Mouse (Mus musculus) forebrain, embryonic 13.5 days (tissue): ENCODE results near the gene Pik3ap1. TPM values are rescaled to one million over a fixed set of nuclear protein-coding genes. Genes with fewer than 3 reads are reported as not detected.

Experiments used
- ATAC-seq: fragments of 200-750 bp; cut with Nextera tagmentation; 2 replicates; pipeline ENCODE4 v1.8.0; 2017
- H3K27ac ChIP-seq: fragments of 300-500 bp; sonication (generic); 2 replicates; pipeline ENCODE4 v1.5.1; 2015; ENCODE audit warnings: inconsistent platforms, mild to moderate bottlenecking, moderate library complexity
- H3K27me3 ChIP-seq: fragments of 300-500 bp; sonication (generic); 2 replicates; pipeline ENCODE4 v1.6.1; 2015; ENCODE audit warnings: mild to moderate bottlenecking, inconsistent platforms
- H3K36me3 ChIP-seq: fragments of 300-500 bp; sonication (generic); 2 replicates; pipeline ENCODE4 v1.6.1; 2015; ENCODE audit warnings: mild to moderate bottlenecking, inconsistent platforms; ENCODE audit not compliant: poor library complexity, severe bottlenecking
- H3K4me1 ChIP-seq: fragments of 300-500 bp; sonication (generic); 2 replicates; pipeline ENCODE4 v1.6.1; 2015; ENCODE audit warnings: inconsistent platforms
- H3K4me2 ChIP-seq: fragments of 300-500 bp; sonication (generic); 2 replicates; pipeline ENCODE4 v1.6.1; 2015; ENCODE audit warnings: inconsistent platforms, mild to moderate bottlenecking, moderate library complexity
- H3K4me3 ChIP-seq: fragments of 300-500 bp; sonication (generic); 2 replicates; pipeline ENCODE4 v1.5.1; 2015; ENCODE audit warnings: mild to moderate bottlenecking, inconsistent platforms
- H3K9ac ChIP-seq: fragments of 300-500 bp; sonication (generic); 2 replicates; pipeline ENCODE4 v1.6.1; 2015; ENCODE audit warnings: mild to moderate bottlenecking, inconsistent platforms
- H3K9me3 ChIP-seq: fragments of 300-500 bp; sonication (generic); replicated peaks from 2 replicates; pipeline ENCODE4 v1.6.1; 2016; ENCODE audit warnings: inconsistent platforms
- WGBS: fragments of 180-500 bp; shearing (Covaris S2); methylation state at CpG from one replicate; pipeline ENCODE4 v1.1.7; 2015; 5-methylcytosine and 5-hydroxymethylcytosine counted together
- polyA plus RNA-seq: library from polyadenylated mRNA; unstranded; fragments of >200 nt; fragmentation: Nextera tagmentation; extraction: Ambion mirVana; gene quantifications from 2 replicates; pipeline ENCODE4 v1.2.1, GENCODE M21; 2015

Gene Pik3ap1
- polyA plus RNA-seq, 1 experiment from 2014 or later: 0.99 TPM

GRCm38 (mm10) chr19:41384406-41384851 is 473 bp downstream of the Pik3ap1 start:
- Histone ChIP-seq H3K27me3 (peaks cover 13% of the 10 kb centered on the region; the same call in 1 of the 2 replicates), H3K4me3 (peak overlapping the region; percentile 53), H3K4me2 (peak overlapping the region; percentile 97), H3K9me3 (no peaks in the 10 kb centered on the region), H3K27ac (no peak overlapping the region), H3K4me1 (peaks cover 12% of the 10 kb centered on the region), H3K36me3 (no peaks in the 10 kb centered on the region), H3K9ac (peak overlapping the region; percentile 55; the same call in 1 of the 2 replicates)
- no peak for ATAC-seq
- WGBS: 14% methylated on average over 12 of the region's 12 CpGs

- Histone ChIP-seq H3K4me2 (no peak overlapping the region), H3K9me3 (no peaks in the 10 kb centered on the region), H3K4me1 (peaks cover 9% of the 10 kb centered on the region), H3K9ac (no peak overlapping the region), H3K27me3 (peaks cover 13% of the 10 kb centered on the region; the same call in 1 of the 2 replicates), H3K4me3 (no peak overlapping the region), H3K36me3 (no peaks in the 10 kb centered on the region), H3K27ac (no peak overlapping the region)
- ATAC-seq: no peak
- WGBS: 87% methylated on average over 3 of the region's 3 CpGs
Measured at GRCm38 (mm10) chr19:41382391-41382978, 2.4 kb downstream of the Pik3ap1 start.

DNA sequence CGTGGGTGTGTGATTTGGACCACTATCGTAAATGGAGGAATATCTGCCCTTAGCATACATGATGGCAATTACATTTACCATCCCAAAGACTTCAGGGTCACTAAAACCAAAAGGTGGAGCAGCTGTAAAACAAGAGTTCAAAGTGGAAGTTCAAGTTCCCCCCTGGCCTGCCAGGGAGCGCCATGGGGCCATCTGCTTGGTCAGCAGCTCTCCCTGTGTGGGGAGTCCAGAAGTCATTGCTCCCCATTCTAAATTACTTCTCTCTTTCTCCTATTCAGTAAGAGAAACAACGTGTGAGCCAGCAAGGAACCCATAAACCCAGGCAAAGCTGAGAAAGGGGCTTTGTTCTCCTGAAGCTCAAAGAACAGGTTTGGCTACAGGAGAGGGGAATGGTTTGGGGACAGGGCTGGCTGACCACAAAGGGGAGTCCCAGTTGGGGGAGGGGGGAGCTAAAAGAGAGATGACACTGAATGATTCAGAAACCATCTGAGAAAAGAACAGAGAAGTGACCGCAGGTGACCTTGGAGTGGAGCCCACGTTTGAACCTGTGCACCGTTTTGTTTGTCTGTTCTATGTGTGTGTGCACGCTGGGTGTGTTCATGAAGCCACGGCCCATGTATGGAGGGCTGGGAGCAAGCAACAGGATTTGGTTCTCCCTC is 3.2 kb downstream of the Pik3ap1 start:
- peaks cover 9% of the 10 kb centered on the region for H3K4me1 ChIP-seq
- 76% methylated on average over 9 of the region's 9 CpGs for WGBS
- ATAC-seq: no peak

DNA sequence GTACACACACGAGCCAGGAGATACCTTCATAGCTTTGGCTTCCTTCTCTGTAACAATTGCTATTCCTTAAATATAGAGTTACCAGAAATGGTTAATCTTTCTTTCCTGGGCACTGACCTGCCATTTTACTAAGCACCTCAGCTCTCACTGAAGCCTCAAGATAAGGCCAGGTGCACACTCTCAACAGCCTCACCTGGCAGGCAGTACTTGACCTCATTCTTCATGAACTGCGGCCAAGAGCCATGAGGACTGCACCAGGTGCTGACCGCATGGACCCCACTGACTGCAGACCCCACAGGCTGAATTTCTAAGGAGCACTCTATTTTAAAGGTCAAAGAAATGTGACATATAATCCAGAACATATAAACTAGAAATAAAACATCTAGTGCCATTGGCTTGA is 5.7 kb downstream of the Pik3ap1 start:
- H3K4me3 ChIP-seq: no peak overlapping the region
- WGBS: 90% methylated on average over 3 of the region's 3 CpGs
- no peak for ATAC-seq
- no peak overlapping the region for H3K27ac ChIP-seq
- H3K27me3 ChIP-seq: no peaks in the 10 kb centered on the region
- H3K9ac ChIP-seq: no peak overlapping the region
- no peaks in the 10 kb centered on the region for H3K36me3 ChIP-seq
- H3K4me2 ChIP-seq: no peak overlapping the region
- H3K4me1 ChIP-seq: no peaks in the 10 kb centered on the region
- H3K9me3 ChIP-seq: no peaks in the 10 kb centered on the region

More for the DNA sequence above, 3.2 kb downstream of the Pik3ap1 start:
- Histone ChIP-seq H3K36me3 (no peaks in the 10 kb centered on the region), H3K9me3 (no peaks in the 10 kb centered on the region), H3K4me3 (no peak overlapping the region), H3K9ac (no peak overlapping the region), H3K27me3 (peaks cover 13% of the 10 kb centered on the region; the same call in 1 of the 2 replicates), H3K4me2 (no peak overlapping the region), H3K27ac (no peak overlapping the region)

- H3K4me3 ChIP-seq: no peak overlapping the region
- no peaks in the 10 kb centered on the region for H3K36me3 ChIP-seq
- no peaks in the 10 kb centered on the region for H3K27me3 ChIP-seq
- no peak overlapping the region for H3K9ac ChIP-seq
- no peaks in the 10 kb centered on the region for H3K9me3 ChIP-seq
- no peak overlapping the region for H3K4me2 ChIP-seq
- no peak overlapping the region for H3K27ac ChIP-seq
- H3K4me1 ChIP-seq: no peaks in the 10 kb centered on the region
- no peak for ATAC-seq
- WGBS: 85% methylated on average over 21 of the region's 21 CpGs
Measured at GRCm38 (mm10) chr19:41375791-41376190, 9.1 kb downstream of the Pik3ap1 start.

DNA sequence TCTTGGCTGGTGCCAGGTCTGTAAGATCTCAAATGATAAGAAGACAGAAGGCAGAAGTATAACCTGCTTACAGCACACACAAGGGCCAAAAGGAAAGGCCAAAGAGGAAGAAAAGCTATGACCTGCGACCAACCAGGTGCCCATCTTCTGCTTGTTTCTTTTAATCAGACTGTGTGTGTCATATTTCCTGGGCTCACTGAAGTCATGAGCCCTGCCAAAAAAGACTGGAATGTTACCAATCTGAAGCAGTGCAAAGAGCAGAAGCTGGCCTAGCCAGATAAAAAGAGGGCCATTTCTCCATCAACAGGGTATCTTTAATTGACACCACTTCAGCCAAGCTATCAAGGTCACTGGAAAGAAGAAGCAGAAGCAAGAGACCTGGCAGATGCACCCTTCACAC is 9.8 kb downstream of the Pik3ap1 start:
- Histone ChIP-seq H3K4me1 (no peaks in the 10 kb centered on the region), H3K27me3 (no peaks in the 10 kb centered on the region), H3K36me3 (no peaks in the 10 kb centered on the region), H3K9ac (no peak overlapping the region), H3K27ac (no peak overlapping the region), H3K4me2 (no peak overlapping the region), H3K4me3 (no peak overlapping the region), H3K9me3 (no peaks in the 10 kb centered on the region)
- ATAC-seq: no peak
- WGBS: 92% methylated on average over 1 of the region's 1 CpGs

GRCm38 (mm10) chr19:41374658-41375057 is 10.2 kb downstream of the Pik3ap1 start:
- H3K27me3 ChIP-seq: no peaks in the 10 kb centered on the region
- H3K9ac ChIP-seq: no peak overlapping the region
- H3K4me1 ChIP-seq: no peaks in the 10 kb centered on the region
- no peaks in the 10 kb centered on the region for H3K36me3 ChIP-seq
- no peak overlapping the region for H3K27ac ChIP-seq
- no peaks in the 10 kb centered on the region for H3K9me3 ChIP-seq
- H3K4me2 ChIP-seq: no peak overlapping the region
- WGBS: 91% methylated on average over 5 of the region's 5 CpGs
- no peak overlapping the region for H3K4me3 ChIP-seq
- ATAC-seq: no peak

DNA sequence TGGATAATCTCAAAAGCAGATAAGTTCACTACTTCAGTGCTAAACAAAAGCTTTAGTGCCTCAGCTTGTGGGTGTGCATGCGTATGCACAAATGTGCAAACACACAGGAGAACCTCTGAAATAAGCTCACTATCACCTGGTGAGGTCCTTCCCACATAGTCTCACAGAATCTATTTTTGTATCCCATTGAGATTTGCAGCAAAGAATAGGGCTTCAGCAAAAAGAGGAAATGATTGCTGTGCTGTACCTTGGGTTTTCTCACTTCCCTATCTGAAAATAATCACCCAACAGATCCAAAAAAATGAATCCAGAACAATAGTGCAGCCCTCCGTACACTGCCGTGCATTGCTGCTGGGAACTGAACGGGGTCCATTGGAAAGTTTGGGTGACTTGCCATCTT is 12.6 kb downstream of the Pik3ap1 start:
- no peaks in the 10 kb centered on the region for H3K4me1 ChIP-seq
- no peak overlapping the region for H3K4me2 ChIP-seq
- H3K27me3 ChIP-seq: no peaks in the 10 kb centered on the region
- H3K4me3 ChIP-seq: no peak overlapping the region
- no peak overlapping the region for H3K9ac ChIP-seq
- H3K36me3 ChIP-seq: no peaks in the 10 kb centered on the region
- ATAC-seq: no peak
- 88% methylated on average over 4 of the region's 4 CpGs for WGBS
- no peaks in the 10 kb centered on the region for H3K9me3 ChIP-seq
- H3K27ac ChIP-seq: no peak overlapping the region

GRCm38 (mm10) chr19:41371373-41371772 is 13.5 kb downstream of the Pik3ap1 start:
- no peak overlapping the region for H3K27ac ChIP-seq
- WGBS: 83% methylated on average over 4 of the region's 4 CpGs

DNA sequence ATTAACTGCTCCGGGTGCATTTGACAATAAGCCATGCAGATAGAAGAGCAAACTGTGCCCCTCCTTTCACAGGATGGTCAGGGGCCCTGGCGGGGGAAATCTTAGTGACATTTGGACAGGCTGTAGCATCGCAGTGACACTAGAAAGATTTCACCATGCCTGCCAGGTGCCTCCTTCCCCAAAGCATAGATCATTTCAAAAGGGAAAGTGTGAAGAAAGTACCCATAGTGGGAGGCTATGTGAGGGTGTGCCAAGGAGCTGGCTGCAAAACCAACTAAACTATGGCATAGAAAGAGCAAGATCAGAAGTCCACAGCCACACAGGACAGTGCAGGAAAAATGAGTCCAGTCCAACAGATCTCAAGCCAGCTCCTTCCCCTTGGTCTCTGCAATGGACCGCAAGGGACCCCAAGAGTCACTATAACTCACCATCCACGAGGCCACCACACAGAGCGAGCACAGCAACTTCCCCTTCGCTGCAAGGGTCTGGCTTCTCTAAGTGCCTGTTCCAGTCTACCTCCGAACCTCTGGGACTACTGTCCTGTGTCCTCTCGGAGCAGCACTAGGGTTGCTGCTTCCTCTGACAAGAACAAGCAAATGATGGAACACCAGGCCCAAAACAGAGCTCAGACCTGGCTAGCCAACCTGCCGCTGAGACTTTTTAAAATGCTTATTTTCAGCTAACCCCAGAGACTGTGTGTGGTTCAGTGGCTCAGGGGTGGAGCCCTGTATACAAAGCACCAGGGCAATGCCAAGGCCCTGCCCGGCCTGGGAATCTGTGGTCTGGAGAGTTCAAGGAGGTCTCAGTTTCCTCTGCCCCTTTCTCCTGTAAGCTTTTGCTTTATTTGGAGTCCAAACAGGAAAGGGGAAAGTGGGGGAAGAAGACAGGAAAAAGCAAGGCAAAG is 15.1 kb downstream of the Pik3ap1 start:
- no peak overlapping the region for H3K4me2 ChIP-seq
- no peaks in the 10 kb centered on the region for H3K4me1 ChIP-seq
- H3K27me3 ChIP-seq: no peaks in the 10 kb centered on the region
- H3K9ac ChIP-seq: no peak overlapping the region
- no peak overlapping the region for H3K27ac ChIP-seq
- no peaks in the 10 kb centered on the region for H3K9me3 ChIP-seq
- no peak overlapping the region for H3K4me3 ChIP-seq
- ATAC-seq: no peak
- 83% methylated on average over 11 of the region's 11 CpGs for WGBS
- no peaks in the 10 kb centered on the region for H3K36me3 ChIP-seq

More at GRCm38 (mm10) chr19:41371373-41371772, 13.5 kb downstream of the Pik3ap1 start:
- Histone ChIP-seq H3K9me3 (no peaks in the 10 kb centered on the region), H3K9ac (no peak overlapping the region), H3K36me3 (no peaks in the 10 kb centered on the region), H3K27me3 (no peaks in the 10 kb centered on the region), H3K4me3 (no peak overlapping the region), H3K4me1 (no peaks in the 10 kb centered on the region), H3K4me2 (no peak overlapping the region)
- ATAC-seq: no peak

GRCm38 (mm10) chr19:41366854-41367517 is 17.9 kb downstream of the Pik3ap1 start:
- no peak for ATAC-seq
- Histone ChIP-seq H3K4me2 (no peak overlapping the region), H3K27ac (no peak overlapping the region), H3K9me3 (no peaks in the 10 kb centered on the region), H3K27me3 (no peaks in the 10 kb centered on the region), H3K36me3 (no peaks in the 10 kb centered on the region), H3K9ac (no peak overlapping the region), H3K4me3 (no peak overlapping the region), H3K4me1 (no peaks in the 10 kb centered on the region)
- WGBS: 91% methylated on average over 9 of the region's 9 CpGs
